Mouse (Mus musculus): ENCODE measurements around the gene Creld1. TPM values are rescaled to one million over a fixed set of nuclear protein-coding genes. Genes with fewer than 3 reads are reported as not detected.

Gene Creld1
- 10 to 100 TPM; 47.6 to 55.7 TPM for total RNA-seq (2021)
- long read RNA-seq, experiment 1, transcript Creld1-201 (10 exons, 2,306 nt) = major isoform, 36 of 42 reads
- long read RNA-seq, experiment 1, partial matches to known transcripts = 3 of 42 reads
- long read RNA-seq, experiment 1, other reads (novel, unspliced or antisense) = 2 of 42 reads
- long read RNA-seq, experiment 2, transcript Creld1-201 (10 exons, 2,306 nt) = major isoform, 13 of 17 reads
- long read RNA-seq, experiment 2, partial matches to known transcripts = 1 of 17 reads
- long read RNA-seq, experiment 2, other reads (novel, unspliced or antisense) = 2 of 17 reads

DNA sequence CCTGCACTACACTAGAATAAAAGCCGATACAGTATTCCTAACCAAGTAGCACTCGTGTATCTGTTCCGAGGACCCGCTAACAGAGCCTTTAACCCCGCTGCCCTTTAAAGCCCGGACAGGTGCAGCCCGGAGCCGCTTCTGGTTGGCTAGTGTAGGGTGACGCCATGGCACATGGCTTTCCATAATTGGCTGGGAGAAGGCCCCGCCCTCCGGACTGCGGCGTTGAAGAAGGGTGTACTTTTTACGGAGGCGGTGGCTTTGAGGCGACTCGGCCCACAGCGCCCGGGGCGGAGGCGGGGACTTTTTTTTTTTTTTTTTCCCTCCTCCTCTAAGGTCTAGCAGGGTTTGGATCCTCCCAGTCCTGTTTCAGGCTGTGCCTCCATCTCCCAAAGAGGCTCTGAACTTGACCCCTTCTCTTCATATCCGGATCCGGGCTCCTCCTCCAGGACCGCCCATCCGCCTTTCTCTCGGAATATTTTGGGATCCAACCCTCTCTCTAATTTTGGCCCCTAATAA is at the start of gene Creld1:
Creld1 (plus strand) TSS at position 198 of the 516 bp plus-strand sequence.
- peak; percentile 95 to 98 for DNase-seq

DNA sequence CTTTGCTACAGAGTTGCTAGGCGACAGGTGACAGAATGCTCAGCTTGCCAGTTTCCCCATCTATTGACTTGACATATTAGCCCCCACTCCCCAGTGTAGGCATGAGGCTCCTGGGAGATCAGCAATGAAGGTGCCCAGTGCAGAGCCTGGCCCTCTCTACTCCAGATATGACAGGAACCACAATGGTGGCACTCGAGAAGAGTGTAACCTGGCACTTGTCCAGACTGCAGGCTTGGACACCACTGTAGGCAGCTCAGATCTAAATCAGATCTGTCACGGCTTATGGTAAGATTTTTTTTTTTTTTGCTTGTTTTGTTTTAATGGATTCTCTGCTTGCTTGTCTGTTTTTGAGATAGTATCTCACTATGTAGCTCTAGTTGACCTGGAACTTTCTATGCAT is 49.4 kb upstream of the Creld1 start:
- DNase-seq = no peak

DNA sequence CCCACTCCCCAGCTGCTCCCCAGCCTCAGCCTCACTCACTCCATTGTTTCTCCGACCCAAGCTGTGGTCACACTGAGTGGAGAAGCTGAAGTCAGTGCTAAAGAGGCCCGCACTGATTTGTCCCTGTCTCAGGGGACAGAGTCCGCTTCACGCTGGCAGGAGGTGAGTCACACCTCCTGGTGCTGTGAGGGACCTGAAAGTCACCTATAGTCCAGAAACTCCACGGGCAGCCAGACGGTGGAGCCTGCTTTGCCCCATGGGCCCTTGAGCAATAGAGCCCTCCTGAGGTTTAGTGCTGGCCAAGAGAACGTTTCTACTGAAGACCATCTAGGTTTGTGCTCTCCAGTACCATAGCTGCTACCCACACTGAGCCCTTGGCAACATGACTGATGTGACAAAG is 48.4 kb upstream of the Creld1 start:
- DNase-seq = no peak

DNA sequence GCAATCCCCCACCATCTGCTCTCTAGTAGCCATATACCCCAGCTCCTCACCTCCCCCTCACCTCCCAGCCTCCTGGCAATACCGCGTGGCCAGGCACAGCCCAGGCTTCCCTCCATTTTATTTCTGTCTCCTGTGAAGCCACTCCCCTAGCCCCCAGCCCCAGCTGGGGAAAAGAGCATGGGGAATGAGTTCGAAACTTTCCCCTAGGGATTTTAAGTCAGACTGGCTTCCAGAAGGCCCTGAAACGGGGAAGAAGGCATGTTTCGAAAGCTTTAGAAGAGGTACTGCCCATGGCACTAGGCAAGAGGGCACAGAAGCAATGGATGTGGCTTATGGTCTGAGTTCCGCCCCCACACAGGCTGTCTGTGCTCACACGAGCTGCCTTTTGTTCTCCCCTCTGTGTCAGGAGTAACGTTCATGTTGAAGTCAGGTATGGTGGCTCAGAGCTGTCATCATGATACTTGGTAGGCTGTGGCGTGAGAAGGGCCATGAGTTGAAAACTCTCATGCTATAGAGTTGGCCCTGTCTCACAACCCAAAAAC is 47.4 kb upstream of the Creld1 start, which contains the start of gene Cidec:
Cidec (minus strand) TSS at position 97 of the 542 bp plus-strand sequence.
- no peak for DNase-seq

DNA sequence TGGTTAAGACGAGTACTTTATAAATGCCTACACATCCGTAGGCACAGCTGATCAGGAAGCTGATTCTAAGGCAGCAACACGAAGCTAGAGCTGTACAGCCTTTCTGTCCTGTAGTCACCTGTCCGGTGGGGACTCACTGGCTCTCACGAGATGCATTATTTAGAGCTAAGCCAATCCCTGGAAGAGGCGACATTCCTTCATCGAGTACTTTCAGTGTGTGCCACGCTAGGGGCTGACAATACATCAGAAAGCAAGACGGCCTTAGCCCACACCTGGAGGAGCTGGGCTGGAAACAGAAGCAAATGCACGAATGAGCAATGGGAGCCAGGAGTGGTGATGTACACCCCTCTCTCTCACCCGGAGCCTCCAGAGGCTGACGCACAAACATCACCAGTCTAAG is 46.0 kb upstream of the Creld1 start:
- DNase-seq = no peak

DNA sequence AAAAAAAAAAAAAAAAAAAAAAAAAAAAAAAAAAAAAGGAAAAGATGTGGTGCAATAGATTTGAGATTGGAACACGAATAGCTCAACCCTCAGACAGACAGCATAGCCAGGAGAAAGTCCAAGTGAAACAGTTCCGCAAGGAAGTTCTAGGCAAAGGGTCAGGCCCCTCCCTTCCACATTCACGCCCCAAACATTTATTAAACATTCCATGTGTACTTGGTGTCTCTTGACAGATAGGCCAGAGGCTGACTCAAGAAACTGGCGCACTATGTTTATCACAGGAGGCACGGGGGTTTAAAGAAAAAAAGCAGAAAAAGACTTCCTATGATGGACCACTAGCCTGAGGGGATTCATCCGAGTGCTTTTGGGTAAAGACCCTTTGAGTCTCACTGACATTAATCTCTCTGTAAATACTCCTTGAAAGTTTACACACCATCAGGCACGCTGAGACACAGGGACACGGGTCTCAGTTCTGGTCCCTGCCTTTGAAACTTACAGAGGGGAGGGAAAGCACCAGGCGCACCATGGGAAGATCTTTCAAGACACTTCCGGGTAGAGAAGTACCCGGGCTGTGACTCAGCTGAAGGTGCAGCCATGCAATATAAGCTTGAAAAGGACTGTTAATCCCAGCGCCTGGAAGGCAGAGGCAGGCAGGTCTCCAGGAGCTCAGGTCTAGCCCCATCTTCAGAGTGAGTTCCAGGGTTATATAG is 44.2 kb upstream of the Creld1 start:
- no peak for DNase-seq

DNA sequence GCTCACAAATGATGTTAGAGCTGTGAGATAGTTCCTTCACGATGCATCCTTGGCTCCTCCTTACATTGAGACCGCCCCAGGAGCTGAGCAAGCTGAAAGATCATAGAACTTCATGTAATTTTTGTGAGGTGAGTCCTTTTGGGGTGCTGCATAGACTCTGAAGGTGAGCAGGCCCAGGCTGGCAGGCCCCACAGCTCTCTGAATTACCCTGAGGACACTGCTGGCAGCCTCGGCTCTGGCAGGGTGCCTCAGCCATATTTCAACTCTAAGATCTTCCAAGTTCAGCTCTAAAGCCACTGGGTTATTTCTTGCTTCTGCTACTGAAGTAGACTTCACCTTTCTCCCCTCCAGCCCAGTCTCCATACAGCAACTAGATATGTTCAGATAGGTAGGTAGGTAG is 42.4 kb upstream of the Creld1 start:
- no peak for DNase-seq

DNA sequence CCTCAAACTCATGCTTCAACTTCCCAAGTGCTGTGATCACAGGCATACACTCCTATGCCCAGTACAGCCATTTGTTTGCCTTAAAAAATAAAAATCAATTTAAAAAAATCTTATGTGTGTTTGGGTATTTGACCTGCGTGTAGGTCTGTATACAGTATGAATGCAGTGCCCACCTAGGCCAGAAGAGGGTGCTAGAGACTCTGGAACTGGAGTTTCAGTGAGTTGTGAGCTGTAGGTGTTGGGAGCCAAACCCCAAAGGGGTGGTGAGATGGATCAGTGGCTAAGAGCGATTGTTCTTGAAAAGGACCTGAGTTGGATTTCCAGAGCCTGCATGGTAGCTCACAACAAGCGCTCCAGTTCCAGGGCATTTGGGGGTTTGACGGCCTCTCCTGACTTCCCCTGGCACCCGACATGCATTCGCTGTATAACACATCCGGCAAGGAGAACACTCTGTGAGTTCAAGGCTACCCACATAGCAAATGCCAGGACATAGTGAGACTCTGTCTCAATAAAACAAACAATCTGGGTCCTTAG is 41.9 kb upstream of the Creld1 start:
- peak; percentile 58 to 86 for DNase-seq

DNA sequence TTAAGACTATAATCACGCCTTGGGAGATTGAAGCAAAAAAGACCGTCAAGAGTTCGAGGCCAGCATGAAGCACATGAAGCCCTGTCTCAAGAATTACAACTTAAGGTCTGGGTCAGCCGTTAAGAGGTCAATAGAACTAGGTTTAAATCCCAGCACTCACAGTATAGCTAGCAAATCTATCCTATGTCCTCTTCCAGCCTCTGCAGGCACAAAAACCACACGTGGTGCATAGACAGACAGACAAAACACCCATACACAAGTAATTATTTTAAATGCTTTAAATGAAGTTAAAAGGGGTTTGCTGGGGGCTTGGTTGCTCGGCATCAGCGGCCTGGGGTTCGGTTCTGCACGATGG is 41.0 kb upstream of the Creld1 start:
- DNase-seq = no peak

DNA sequence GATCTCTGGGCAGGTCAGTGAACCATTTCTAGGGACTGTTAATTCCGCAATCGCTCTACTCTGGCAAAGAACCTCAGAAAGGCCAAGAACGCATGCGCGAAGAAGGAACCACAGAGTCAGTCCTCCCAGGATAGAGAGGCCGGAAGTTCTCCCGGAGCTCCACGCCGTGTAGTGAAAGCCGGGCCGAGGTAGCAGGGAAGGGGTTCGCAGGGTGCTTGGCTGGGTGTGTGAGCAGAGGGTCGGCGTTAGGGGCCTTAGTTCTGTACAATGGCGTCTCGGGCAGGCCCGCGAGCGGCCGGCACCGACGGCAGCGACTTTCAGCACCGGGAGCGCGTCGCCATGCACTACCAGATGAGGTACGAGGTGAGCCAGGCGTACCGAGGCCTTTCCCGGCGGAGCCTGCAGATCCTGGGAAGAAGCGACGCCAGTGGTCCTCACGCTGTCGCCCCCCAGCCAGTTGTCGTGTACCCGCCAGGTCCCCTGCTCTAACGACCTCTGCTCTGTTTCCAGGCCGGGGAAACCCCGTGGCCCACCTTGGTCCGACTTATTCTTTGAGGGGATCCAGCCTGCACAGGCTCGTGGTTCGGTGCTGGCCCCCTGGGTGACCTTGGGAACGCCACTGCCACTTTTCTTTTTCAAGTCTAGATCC is 40.5 kb upstream of the Creld1 start, which contains the start of gene Jagn1:
Jagn1 (plus strand) TSS at position 128 of the 649 bp plus-strand sequence.
- peak; percentile 94 to 98 for DNase-seq

DNA sequence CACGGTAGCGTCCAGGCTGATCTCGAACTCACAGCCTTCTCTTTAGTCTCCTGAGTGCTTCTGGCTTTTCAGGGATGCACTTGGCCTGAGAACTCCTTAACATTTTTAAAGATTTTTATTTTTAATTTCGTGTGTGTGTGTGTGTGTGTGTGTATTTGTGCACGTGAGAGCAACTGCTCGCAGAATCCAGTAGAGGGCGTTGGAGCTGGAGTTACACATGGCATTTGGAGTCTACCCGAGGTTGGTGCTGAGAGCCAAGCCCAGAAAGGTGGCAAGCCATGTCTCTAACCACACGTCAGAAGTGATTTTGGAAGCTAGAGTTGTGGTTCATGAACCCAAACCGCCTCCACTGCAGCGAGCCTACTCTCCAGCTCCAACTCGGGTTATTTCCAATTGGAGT is 40.0 kb upstream of the Creld1 start:
- peak in 1 of 2 experiments; percentile 7 for DNase-seq

DNA sequence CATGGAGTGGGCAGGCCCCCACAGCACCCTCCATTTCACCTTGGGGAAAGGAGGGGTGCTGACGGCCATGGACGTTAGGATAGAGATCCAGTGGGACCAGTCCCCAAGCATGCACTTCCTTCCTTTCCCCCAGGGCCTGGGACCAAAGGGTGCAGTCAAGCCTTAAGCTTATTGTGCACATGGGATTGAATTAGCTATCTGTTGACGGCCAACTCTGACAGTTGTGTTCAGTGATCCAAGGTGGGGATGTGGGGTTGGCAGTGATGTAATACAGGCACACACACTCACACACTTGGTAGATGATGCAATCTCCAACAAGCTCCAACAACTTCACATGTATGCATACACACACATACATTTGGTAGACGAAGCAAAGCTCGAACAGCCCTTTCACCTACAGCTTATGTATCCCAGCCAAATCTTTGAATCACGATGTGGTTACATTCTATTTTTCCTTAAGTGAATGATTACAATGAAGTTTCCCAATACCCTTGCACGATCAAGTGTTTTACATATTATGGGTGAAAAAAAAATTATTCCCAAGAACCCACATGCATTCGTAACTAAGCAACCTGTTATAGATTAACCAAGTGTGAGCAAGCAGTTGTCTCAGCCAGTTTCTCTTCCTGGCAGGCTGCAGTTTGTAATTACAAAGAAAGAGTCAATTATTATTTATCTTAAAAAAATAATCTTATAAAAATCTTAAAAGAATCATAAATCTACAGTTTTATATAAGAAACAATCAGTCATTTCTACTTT is 38.7 kb upstream of the Creld1 start:
- no peak for DNase-seq

DNA sequence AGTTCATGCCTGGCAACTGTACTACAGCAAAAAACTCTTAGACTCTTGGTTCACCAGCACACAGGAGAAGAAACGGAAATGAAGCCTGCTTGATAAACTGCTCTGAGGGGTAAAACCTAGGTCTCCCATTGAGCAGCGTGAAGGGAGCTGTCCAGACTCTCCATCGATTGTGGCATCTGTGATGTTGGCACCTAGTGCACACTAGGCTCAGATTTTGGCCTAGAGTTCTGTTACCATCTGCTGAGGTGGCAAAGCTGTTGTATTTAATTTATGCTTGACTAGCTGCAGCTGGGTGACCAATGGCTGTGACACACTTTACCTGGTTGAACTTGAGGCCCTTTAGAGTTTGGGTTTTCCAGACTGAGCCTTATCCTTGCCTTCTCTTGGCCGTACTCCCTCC is 35.5 kb upstream of the Creld1 start:
- DNase-seq = no peak

DNA sequence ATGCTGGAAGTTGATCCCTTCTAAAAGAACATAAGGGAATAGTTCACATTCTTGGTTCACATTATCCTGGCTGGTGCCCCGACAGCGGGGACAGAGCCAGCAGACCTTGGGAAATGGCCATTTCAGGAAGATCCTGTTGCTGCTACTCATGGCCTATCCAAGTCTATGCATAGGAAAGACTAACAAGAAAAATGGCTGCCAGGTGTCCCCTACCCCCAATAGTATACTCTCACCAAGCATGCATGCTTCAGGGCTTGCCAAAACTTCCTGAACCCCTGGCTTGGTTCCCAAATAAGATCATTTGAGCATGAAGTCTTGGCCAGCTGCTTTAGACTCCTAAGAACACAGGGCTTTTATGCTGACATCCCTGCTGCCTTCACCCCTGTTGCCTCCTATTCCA is 31.3 kb upstream of the Creld1 start:
- DNase-seq = peak in 1 of 2 experiments; percentile 17

DNA sequence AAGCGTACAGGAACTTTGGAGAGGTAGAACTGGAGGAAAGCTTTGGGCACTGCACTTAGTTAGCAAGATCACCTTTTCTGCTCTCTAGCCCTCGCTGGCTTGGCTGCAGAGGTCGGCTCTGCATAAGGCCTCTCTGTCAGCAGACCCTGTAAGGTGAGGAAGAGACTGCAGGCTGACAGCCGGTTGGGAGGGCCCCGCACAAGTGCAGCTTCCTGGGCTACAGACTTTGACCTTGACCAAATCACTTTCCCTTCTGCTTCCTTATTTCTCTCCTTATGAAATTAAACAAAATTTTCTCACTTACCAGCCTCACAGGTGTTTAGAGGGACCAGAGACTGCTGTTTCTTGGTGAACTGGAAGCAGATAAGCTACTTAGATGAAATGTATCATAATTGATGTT is 28.1 kb upstream of the Creld1 start:
- no peak for DNase-seq

DNA sequence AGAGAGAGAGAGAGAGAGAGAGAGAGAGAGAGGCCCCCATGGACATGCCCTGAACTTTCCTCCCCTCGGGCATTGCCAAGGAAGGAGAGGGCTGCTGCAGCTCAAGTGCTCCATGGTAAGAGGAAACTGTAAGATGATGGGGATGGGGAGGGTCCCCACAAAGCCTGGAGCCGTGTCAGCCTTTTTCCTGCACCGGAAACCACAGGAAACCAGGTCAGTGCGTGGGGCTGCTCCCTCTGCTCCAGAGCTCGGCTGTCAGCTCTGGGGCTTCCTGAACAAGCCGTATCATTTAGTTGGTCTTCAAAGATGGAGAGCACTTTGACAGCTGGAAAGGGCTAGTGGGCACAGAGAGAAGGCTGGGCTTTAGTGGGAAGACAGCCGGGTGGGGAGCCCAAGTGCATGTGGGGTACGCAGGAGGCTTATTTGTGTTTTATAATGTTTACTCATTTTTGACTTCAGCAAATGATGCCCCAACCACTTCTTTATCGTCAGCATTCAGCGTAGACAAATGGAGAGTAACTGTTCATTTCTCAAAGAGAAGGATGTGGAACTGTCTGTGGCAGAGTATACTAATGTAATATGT is 25.1 kb upstream of the Creld1 start, which contains the start of gene Il17re:
Il17re (plus strand) TSS at position 533 of the 583 bp plus-strand sequence.
- no peak for DNase-seq

DNA sequence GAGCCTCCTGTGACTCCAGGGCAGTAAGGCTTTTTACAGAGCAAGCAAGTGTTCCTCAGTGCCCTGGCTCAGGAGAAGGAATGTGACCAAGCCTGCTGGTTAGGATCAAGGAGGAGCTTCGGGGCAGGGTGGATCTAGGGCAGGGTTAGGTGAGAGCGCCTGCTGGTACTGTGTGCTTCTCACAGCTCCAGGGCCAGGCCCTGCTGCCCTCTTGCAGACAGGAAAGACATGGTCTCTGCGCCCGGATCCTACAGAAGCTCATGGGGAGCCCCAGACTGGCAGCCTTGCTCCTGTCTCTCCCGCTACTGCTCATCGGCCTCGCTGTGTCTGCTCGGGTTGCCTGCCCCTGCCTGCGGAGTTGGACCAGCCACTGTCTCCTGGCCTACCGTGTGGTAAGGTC is 24.5 kb upstream of the Creld1 start:
- no peak for DNase-seq

DNA sequence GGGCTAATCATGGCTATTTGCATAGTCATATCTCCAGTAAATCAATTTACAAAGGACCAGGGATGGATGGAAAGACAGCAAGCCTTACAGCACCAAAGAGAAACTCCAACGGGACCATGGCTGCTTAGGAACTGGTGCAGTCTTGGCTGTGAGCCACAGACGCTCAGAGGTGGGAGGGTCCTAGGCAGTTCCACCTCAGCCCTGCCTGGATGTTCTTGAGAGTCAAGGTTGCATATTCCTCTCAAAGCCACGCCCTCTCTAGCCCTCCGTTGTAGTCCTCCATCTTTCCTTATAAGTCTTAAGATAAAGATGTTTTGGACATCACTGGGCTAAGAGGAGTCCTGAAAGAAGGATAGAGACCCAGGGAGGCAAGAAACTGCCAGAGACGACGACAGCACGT is 19.1 kb upstream of the Creld1 start:
- DNase-seq = no peak

DNA sequence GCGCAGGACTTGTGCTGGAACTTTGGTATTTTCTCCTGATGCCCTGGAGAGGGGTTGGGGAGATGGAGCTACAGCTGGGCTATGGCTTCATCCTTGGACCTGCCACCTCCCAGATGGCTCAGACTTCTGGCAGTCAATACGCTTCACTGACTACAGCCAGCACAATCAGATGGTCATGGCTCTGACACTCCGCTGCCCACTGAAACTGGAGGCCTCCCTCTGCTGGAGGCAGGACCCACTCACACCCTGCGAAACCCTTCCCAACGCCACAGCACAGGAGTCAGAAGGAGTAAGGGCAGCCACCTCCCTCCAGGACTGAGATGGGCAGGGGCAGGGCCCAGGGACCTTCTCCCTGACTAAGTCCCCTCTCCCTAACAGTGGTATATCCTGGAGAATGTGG is 17.5 kb upstream of the Creld1 start:
- no peak for DNase-seq

DNA sequence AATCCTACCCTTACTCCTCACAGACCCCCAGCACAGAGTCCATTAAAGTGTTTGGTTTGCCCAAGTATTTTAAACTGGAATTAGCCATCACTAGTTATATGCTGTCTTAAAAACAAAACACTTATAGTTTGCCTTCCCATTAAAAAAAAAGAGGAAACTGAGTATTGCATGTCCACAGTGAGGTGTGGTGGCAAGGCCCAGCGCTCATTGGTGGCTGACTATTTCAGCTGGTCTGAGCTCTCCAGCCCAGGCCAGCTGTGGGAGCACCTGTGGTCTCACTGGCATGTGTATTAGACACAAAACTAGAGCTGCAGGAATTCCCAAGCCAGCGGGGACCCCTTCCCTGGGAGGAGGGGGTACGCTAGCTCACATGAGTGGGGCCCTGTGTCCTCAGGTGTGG is 14.6 kb upstream of the Creld1 start:
- DNase-seq = no peak

DNA sequence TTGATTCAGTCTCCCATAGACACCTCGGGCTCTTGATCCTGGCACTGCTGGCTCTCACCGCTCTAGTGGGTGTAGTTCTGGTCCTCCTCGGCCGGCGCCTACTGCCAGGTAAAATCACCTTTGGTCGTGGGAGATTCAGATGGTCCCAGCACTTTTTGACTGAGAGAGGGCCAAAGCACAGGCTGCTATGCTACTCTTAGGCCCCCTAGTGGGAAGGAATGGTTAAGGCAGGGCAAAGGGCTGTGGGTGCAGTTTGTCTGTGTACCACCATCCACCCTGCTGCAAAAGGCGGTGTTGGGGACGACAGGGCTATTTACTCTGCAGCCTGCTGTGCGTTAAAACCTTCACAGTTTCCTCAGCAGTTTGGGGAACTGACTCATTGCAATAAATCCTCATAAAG is 14.1 kb upstream of the Creld1 start:
- DNase-seq = peak; percentile 66 to 83

All from heart, adult 18-20 months (tissue).